Mouse (Mus musculus) lung, adult 2 months (tissue): ENCODE measurements around the gene Rab5a.

Experiments
- CTCF ChIP-seq: fragments of 200-500 bp; IDR thresholded peaks from 2 replicates; pipeline ENCODE4 v1.5.1; 2011; ENCODE audit warnings: mild to moderate bottlenecking, low read length, control low read depth; ENCODE audit not compliant: insufficient read depth
- POLR2A ChIP-seq: fragments of 200-500 bp; IDR thresholded peaks from 2 replicates; pipeline ENCODE4 v1.6.1; 2011; ENCODE audit warnings: low read depth, mild to moderate bottlenecking, control low read depth, low read length, borderline replicate concordance; ENCODE audit errors: extremely low read depth

- TF ChIP-seq POLR2A: no peak
- no peak for TF ChIP-seq CTCF
Measured at GRCm38 (mm10) chr17:53463496-53463840, 15.6 kb upstream of the Rab5a start.
